Mouse (Mus musculus) gastrocnemius, adult 2 months (tissue): ENCODE data around the gene Sh2d2a. TPM values are rescaled to one million over a fixed set of nuclear protein-coding genes. Genes with fewer than 3 reads are reported as not detected.

Source experiments
- DNase-seq: peaks from one replicate; pipeline ENCODE4 v3.0.0; 2022
- H3K27ac ChIP-seq: fragments of 200-600 bp; 2 replicates; pipeline ENCODE4 v1.8.1; 2022; ENCODE audit warnings: mild to moderate bottlenecking
- H3K4me3 ChIP-seq: fragments of 200-600 bp; 2 replicates; pipeline ENCODE4 v1.8.1; 2022; ENCODE audit warnings: mild to moderate bottlenecking, moderate library complexity
- CTCF ChIP-seq: fragments of 200-600 bp; IDR thresholded peaks from 2 replicates; pipeline ENCODE4 v1.8.1; 2022; ENCODE audit warnings: antibody characterized with exemption, mild to moderate bottlenecking, moderate library complexity
- intact Hi-C: fragments of 180-260 bp; cut with DNase I; formaldehyde crosslinking; loops from one replicate; pipeline ENCODE4 v1.15.1; 2025
- total RNA-seq, 2 experiments: library from RNA; stranded (reverse); gene quantifications; 2 replicates each; pipeline ENCODE4 v1.2.3; 2021

Gene Sh2d2a
- total RNA-seq, 2 experiments from 2014 or later = not detected

- Histone ChIP-seq H3K4me3 (no peak overlapping the region), H3K27ac (no peak overlapping the region)
- no peak for DNase-seq
- no peak for TF ChIP-seq CTCF
- intact Hi-C loops = no loop called here
These were observed 57.3 kb downstream of the Sh2d2a start for GRCm38 (mm10) chr3:87903821-87904220.

Other genes starting within 250 kb of the Sh2d2a start
- gene Arhgef11, start 229.2 kb upstream of the Sh2d2a start, total RNA-seq = 10 to 100 TPM; 16.5 to 17.3 TPM
- under 1 TPM; 0.06 to 0.28 TPM for gene Lrrc71, start 98.1 kb upstream of the Sh2d2a start, total RNA-seq
- not detected for gene Ntrk1, start 51.6 kb upstream of the Sh2d2a start, total RNA-seq
- gene Insrr, start 49.8 kb upstream of the Sh2d2a start, total RNA-seq = not detected
- gene Pear1, start 22.4 kb upstream of the Sh2d2a start, total RNA-seq = 1 to 10 TPM; 6.3 to 8.4 TPM
- 10 to 100 TPM; 45.5 to 52.8 TPM for gene Prcc, start 38.9 kb downstream of the Sh2d2a start, total RNA-seq
- 100 to 1,000 TPM; 212 to 228 TPM for gene Hdgf, start 59.6 kb downstream of the Sh2d2a start, total RNA-seq
- gene Mrpl24, start 72.8 kb downstream of the Sh2d2a start, total RNA-seq = 10 to 100 TPM; 44.1 to 50.2 TPM
- 1 to 10 TPM; 7.6 to 8.1 TPM for gene Isg20l2, start 83.6 kb downstream of the Sh2d2a start, total RNA-seq
- 1 to 10 TPM; 4.7 to 5.0 TPM for gene Rrnad1, start 84.0 kb downstream of the Sh2d2a start, total RNA-seq
- under 1 TPM in 1 of 2 experiments, not detected in 1; 0.42 TPM for gene Crabp2, start 101.9 kb downstream of the Sh2d2a start, total RNA-seq
- gene Nes, start 124.3 kb downstream of the Sh2d2a start, total RNA-seq = 10 to 100 TPM in 1 of 2 experiments, 1 to 10 TPM in 1; 9.1 to 17.2 TPM
- not detected for gene Bcan, start 153.5 kb downstream of the Sh2d2a start, total RNA-seq
- gene Hapln2, start 180.8 kb downstream of the Sh2d2a start, total RNA-seq = not detected
- 10 to 100 TPM; 17.9 to 19.6 TPM for gene Gpatch4, start 196.4 kb downstream of the Sh2d2a start, total RNA-seq
- gene Naxe, start 211.7 kb downstream of the Sh2d2a start, total RNA-seq = 10 to 100 TPM; 37.9 to 52.0 TPM
- not detected for gene Ttc24, start 231.5 kb downstream of the Sh2d2a start, total RNA-seq
- under 1 TPM; 0.15 to 0.20 TPM for gene Iqgap3, start 235.2 kb downstream of the Sh2d2a start, total RNA-seq